Mouse (Mus musculus): ENCODE results near the gene Frg2f1. TPM values are rescaled to one million over a fixed set of nuclear protein-coding genes. Genes with fewer than 3 reads are reported as not detected.

Frg2f1 gene
- polyA plus RNA-seq (2012; rRNA removed): 13.9 and 15.2 TPM in 2 replicates

GRCm38 (mm10) chr4:119539031-119539824 is at the start of gene Frg2f1:
Gene Frg2f1 (minus strand): TSS chr4:119539529.

GRCm38 (mm10) chr4:119536615-119537014 is 2.7 kb downstream of the Frg2f1 start, which contains the start of gene Foxj3:
Gene Foxj3 (plus strand): TSS chr4:119537004.

GRCm38 (mm10) chr4:119492291-119492932 is 46.9 kb downstream of the Frg2f1 start, which contains the start of gene Rimkla:
Gene Rimkla (minus strand): TSS chr4:119492628.

Other genes with a start within 250 kb of the Frg2f1 start
- 777 and 833 TPM in 2 replicates for gene Ybx1, start 244.9 kb downstream of the Frg2f1 start, polyA plus RNA-seq (2012; rRNA removed)
- 53.0 and 55.8 TPM in 2 replicates for gene Ppih, start 219.0 kb downstream of the Frg2f1 start, polyA plus RNA-seq (2012; rRNA removed)
- gene Ccdc30, start 124.0 kb downstream of the Frg2f1 start, polyA plus RNA-seq (2012; rRNA removed): 13.4 and 13.5 TPM in 2 replicates
- gene Ppcs, start 117.1 kb downstream of the Frg2f1 start, polyA plus RNA-seq (2012; rRNA removed): 10.5 and 10.8 TPM in 2 replicates
- 0.25 and 0.44 TPM in 2 replicates for gene Zmynd12, start 116.7 kb downstream of the Frg2f1 start, polyA plus RNA-seq (2012; rRNA removed)
- 21.0 and 21.6 TPM in 2 replicates for gene Rimkla, start 46.9 kb downstream of the Frg2f1 start, polyA plus RNA-seq (2012; rRNA removed)
- gene Foxj3, start 2.5 kb downstream of the Frg2f1 start, polyA plus RNA-seq (2012; rRNA removed): 41.1 and 45.4 TPM in 2 replicates
- gene Guca2a, start 98.2 kb upstream of the Frg2f1 start, polyA plus RNA-seq (2012; rRNA removed): 0.16 TPM in 1 of 2 replicates, not detected in the other
- not detected in 2 replicates for gene Guca2b, start 119.4 kb upstream of the Frg2f1 start, polyA plus RNA-seq (2012; rRNA removed)
- 22.1 and 23.4 TPM in 2 replicates for gene Hivep3, start 194.3 kb upstream of the Frg2f1 start, polyA plus RNA-seq (2012; rRNA removed)